Mouse (Mus musculus) frontal cortex, adult 2 months (tissue): Measurements from ENCODE around the gene Rnf123. TPM values are rescaled to one million over a fixed set of nuclear protein-coding genes. Genes with fewer than 3 reads are reported as not detected.
A peak's percentile ranks its signal among the peaks of the same experiment; 100 is the strongest.

Experiments
- DNase-seq, 2 experiments: peaks; one replicate each; pipeline ENCODE4 v3.0.0; 2022; ENCODE audit warnings: low spot score in 1 of 2; ENCODE audit errors: extremely low spot score in 1 of 2
- polyA plus RNA-seq: library from polyadenylated mRNA; depleted of rRNA; stranded (reverse); fragments of >200 nt; gene quantifications from 2 replicates; pipeline ENCODE4 v1.2.3, GENCODE M21; 2012; rRNA removed

The Rnf123 gene
- 87.8 and 92.0 TPM in 2 replicates for polyA plus RNA-seq

DNA sequence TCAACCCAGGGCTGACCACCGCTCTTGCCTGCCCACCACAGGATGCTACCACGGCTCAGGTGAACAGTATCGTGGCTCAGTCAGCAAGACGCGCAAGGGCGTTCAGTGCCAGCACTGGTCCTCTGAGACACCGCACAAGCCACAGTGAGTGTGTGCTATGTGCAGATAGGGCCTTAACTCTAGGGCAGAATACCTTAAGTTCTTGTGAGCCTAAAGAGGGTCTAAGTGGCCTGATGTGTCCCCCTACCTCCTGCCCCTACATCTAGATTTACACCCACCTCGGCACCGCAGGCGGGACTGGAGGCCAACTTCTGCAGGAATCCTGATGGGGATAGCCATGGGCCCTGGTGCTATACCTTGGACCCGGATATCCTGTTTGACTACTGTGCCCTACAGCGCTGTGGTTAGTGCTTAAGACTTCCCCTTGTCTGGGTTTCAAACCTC is at the start of gene Rnf123:
Rnf123 (minus strand) TSS at position 359 of the 444 bp plus-strand sequence.
- DNase-seq: no peak

DNA sequence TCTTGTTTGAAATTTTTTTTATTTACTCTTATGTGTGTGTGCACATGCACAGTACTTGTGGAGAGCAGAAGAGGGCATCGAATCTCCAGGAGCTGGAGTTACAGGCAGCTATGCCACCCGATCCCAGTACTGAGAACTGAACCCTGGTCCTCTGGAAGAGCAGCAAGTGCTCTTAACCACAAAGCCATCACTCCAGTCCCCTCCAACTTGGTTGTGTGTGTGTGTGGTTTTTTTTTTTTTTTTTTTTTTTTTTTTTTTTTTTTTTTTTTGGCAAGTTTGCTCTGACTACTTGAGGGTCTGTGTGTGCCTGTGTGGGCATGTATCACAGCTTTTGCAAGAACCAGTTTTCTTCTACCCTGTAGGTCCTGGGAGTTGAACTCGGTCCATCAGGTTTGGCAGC is 49.2 kb upstream of the Rnf123 start:
- no peak for DNase-seq

DNA sequence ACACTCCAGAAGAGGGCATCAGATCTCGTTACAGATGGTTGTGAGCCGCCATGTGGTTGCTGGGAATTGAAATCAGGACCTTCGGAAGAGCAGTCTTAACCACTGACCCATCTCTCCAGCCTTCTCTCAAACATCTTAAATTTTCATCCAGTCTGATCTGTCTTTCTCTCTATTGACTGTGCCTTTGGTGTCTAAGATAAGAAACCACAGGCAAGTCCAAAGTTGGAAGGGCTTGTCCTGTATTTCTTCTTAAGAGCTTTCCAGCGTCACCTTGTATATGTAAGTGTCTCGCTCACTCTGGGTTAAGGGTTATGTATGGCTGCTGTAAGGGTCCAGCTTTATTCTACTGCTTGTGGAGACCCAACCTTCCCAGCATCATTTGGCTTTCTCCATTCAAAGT is 48.4 kb upstream of the Rnf123 start:
- DNase-seq: no peak

DNA sequence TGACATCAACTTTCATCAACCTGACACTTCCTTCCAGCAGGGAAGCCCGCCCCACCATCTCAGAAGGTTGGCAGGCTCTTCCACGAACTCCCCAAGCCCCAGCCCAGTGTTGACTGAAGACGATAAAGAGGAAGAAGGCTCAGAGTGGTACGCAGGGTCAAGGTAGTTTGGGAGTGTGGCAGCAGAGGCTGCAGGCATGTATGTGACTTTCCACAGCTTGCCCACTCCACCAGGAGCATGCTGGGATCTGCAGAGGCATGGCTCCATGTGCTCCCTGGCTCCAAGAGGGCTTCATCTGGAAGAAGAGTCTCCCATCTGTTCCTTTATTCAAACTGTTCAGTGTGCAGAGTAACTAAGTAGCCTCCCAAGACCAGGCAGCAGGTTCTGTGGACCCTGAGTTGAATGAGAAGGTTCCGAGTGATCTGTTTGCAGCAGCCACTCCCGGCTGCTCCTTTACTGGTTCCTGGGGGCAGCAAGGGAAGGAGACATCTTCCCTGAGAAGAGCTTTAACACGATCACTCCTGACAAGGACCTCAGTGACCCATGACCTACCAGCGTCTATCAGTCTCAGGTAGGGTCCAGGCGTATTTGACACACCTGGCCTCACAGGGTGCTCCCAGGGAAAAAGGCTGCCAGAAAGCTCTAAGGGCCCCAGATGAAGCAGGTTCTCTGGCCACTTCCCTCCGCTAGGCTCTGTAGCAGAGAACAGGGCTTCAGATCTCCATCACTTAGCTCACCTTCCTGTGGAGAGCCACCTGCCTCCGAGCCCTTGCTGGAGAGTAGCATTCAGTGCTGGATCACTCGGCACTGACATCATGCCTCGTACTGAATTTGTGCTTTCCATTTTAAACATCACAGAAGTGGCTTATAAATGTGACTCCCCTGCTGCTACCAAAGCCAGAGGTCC is 46.1 kb upstream of the Rnf123 start:
- DNase-seq: peak in 1 of 2 experiments; percentile 35

DNA sequence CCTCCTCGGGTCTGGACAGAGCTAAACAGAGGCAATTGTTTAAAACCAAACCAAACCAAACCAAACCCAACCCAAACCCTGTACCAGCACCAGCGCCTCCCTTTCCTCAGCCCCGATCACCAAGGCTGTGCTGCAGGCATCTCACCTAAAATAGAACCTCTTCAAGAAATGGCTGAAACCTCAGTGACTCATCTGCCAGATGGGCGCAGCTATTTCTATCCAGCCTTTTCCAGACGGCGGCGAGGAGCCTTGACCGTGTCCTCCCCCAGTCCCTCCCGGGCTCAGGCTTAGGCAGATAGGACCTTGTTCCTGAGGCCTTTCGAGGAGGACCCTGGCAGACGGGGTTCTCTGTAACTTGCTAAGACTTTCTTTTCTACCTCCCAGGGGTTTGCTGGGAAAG is 45.1 kb upstream of the Rnf123 start:
- peak; percentile 77 to 86 for DNase-seq

DNA sequence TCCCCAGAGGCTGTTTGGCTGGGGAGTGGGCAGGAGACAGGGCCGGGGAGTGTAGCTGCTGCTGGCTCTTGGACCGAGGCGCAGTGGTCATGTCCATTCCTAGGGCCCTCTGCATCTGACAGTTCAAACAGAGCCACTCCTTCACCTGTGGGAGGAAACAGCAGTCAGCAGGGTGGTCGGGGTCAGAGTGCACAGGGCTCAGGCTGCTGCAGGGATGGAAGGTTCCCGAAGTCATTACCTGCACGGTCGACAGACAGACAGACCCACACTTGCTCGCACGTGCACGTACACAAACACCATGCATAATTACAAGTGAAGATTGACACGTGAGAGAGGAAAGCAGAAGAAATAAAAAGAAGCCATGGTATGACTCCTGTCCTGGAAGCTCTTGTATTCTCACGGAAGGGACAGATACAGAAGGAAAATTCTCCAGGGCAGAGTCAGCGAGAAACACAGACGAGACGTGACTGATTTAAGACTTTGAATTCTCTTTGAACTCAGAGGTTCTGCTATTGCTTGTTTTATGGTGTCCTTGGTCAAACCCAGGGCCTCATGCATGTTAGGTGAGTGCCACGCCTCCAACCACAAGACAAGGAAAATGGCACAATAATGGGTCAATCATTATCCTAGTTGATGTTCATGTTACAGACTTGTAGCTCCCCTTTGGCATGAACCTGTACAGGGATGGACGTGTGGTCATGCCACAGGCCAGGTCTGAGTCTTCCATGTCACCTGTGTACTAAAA is 43.5 kb upstream of the Rnf123 start:
- DNase-seq: no peak

DNA sequence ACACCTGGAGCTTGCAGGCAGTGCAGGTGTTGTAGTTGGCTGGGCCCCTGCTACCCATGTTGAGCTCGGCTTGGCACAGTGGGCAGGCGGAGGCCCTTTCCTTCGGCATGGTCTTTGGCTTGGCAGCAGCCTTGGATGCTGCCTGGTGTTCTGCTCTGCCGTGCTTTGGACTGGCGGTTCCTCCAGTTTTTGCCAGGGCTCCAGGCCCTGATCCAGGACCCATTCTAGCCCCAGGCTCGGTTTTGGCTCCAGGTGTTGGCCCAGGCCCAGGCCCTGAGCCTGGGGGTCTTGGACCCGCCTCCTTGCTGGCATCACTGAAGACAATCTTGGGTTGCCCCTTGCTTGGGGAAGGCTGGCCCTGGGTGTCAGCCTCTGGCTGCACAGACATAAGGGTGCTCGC is 42.6 kb upstream of the Rnf123 start:
- DNase-seq: no peak

DNA sequence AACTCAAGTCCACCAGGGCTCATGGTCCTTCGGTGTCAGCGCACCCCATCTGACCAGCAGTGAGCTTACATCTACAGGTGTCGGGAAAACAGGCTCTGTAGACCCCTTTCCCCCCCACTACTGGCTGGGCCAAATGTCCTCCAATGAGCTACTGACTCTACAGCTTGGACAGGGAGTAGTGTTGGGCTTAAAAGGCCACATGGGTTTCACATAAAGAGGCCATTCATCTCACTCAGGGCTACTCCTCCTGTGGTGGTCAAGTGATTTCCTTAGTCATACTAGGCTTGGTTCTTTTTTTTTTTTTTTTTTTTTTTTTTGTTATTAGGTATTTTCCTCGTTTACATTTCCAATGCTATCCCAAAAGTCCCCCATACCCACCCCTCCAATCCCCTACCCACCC is 40.8 kb upstream of the Rnf123 start:
- no peak for DNase-seq

DNA sequence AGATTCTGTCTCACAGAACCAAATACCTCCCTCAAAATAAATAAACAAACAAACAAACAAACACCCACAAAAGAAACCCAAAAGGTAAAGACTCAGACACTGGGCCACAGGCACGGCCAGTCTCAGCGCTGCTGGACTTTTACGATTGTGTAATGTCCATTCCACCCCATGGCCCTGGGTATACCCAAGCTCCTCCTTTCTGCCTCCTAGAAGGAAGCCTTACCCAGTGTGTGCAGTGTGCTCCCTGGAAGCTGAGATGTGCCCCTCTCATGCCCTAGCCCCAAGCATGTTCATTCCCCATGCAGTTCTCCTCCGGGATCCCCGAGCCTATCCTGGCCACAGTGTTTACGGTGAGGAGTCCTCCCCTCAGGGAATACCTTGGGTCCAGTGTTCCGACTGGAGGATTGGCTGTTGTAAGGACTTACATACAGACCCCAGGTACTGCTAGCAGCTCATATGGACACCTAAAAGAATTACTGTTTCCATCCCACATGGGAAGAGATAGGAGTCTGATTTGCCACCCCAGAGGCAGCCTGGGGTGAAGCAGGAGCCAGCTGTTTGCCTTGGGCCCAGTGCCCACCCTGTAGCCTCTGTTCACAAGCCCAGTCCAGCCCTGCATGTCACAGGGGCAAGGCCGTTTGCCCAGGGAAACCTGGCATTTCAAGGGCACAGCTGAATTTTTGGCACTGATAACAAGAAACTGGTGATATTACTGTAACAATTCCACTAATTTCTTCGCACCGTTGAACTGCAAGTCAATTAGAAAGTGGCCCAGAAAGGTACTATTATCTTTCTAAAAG is 38.2 kb upstream of the Rnf123 start:
- no peak for DNase-seq

DNA sequence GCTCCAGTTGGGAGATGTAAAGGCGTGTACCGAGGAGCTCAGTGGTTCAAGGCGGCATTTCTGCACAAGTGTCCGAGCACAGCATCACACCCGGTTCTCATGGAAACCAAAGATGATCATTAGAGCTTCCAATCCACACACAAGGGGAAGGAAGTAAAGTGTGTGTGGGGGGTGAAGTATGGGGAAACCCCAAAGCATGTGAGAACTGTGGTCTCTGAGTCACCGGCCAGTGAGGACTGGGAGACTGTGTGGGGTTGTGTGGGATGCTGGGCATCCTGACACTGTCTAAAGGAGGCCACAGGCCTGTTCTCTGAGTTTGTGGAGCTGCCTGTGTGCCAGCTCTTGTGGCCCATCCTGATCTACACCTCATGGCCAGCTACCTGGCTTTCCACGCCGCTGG is 37.5 kb upstream of the Rnf123 start:
- DNase-seq: no peak

DNA sequence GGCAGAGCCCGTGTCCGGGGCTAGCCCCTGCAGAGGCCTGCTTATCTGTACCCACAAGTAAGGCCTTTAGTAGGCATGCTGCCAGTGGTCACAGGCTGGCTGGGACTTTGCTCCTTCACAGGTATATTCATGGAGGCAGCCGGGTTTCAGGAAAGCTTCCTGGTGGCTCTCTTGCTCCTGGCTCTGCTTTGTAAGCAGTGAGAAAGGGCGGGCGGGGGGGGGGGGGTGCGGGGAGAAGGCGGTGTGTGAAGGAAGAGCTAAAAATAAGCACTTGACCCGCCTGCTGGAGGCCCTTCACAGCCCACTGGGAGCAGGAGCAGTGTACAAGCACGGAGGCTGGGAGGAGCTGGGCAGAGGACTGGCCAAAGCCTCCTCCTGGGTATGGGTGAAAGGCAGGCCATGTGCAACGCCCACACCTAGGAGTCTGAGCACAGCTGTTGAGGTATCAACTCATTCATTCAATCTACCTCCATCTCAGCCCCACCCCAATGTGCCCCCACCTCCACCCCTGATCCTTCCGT is 36.8 kb upstream of the Rnf123 start:
- peak in 1 of 2 experiments; percentile 49 for DNase-seq

DNA sequence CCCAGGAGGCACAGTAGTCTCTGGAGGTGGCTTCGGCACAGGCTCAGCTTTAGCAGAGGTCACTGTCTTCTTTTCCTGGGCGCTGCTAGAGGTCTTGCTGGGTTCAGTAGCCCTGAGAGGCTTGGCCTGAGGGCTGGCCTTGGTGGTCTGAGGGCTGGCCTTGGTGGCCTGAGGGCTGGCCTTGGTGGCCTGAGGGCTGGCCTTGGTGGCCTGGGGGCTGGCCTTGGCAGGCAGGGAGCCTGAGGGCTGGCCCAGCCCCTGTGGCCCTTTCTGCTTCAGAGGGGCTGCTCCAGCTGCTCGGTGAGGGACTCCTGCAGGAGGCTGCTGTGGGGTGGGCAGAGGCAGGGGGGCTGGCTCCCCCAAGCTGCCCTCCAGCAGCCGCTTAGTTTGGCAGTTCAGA is 34.0 kb upstream of the Rnf123 start:
- no peak for DNase-seq

DNA sequence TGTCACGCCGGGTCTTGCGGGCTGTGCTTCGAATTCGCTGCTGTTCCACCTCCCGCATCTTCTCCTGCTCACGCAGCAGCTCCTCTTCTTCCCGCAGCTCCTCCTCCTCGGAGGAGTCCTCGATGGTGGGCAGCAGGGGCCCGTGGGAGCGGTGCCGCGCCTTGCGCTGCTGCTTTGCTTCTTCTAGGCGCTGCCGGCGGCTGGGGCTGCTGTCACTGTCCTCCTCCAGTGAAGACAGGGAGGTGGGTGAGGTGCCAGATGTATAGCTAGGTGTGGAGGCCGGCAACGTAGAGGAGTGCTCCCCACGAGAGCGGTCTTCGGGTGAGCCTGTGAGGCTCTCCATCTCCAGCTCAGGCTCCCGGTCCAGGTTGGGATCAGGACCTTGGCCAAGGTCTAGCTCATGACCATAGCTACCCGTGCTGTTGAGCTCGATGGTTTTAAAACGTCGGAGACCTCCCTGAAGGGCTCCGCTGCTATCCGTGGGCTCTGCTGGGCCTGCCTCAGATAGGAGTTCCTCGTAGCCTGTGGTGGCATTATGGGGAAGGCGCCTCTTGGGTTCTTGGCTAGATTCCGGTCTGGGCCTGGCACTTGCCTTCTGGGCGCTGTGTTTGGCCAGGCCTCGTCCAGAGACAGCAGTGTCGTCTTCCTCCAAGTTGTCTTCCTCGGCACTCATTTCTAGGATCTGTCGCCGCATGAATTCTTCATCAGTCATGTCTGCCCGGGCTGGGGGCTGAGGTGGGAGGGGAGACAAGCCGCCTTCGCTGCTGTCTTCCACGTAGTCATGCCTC is 32.3 kb upstream of the Rnf123 start:
- peak in 1 of 2 experiments; percentile 72 for DNase-seq

DNA sequence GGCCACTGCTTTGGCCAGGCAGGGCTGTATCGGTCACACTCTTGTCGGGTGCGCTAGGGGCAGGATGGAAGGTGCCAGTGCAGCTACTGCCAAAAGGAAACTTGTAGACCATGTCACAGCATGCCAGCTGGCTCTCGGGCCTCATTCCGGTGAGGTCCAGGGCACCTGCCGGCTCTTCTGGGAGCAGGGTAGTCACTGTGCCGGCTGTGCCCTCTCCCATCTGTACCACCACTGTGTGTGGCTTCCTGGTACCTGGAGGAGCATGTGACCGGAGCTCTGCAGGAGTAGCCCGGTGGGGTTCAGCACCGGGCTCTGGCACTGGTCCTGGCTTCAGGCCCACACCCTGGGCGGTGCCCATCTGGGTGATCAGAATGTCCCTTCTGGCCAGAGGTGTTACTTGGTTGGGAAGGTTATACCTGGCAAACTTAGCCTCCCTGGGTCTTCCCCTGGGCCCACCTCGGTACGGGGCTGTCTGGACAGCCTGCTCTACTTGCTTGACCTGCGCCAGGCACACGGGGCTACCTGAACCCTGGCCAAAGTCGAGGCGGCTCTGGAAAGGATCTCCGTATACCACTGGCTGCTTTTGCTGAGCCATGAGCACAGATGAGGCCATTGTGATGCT is 29.7 kb upstream of the Rnf123 start:
- DNase-seq: no peak

DNA sequence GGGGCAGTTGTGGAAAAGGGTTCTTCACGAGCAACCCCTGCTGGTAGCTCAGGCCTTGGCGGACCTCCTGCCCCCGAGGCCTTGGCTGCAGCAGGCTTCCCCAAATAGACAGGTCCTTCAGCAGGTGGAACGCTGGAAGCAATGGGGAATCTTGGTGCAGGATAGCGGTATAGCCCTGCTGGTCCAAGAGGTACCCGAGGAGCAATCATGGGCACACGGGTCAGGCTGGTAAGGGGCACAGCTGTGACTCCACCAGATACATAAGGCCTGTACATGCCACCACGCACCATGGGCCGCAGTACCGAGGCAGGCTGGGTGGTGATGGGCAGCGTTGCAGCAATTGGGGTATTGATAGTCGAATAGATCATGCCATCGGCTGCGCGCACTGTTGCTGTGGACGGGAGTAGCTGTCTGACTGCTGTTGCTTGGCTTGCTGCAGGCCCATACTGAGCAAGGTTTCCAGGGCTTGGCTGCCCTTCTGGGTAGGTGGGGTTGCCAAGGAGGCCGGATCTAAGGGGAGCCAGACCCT is 28.5 kb upstream of the Rnf123 start:
- no peak for DNase-seq

DNA sequence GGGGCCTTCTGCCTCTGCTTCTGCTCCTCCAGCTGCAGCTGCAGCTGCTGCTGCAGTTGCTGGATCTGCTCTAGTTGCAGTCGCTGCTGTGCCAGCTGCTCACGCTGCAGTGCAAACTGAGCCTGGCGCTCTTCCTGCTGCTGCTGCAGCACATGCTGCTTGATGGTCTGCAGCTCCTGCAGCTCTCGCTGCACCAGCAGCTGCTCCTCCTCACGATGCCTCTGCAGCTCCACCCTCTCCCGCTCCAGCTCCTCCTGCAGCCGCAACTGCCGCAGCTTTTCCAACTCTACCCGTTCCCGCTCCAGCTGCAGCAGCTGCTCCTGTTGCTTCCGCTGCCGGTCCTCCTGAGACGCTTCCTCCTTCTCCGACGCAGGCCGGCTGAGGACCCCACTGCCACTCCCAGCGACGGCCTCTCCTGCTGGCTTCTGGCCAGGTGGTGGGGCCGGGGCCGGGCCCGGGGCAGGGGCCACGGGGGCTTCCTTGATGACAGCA is 28.0 kb upstream of the Rnf123 start:
- DNase-seq: no peak

DNA sequence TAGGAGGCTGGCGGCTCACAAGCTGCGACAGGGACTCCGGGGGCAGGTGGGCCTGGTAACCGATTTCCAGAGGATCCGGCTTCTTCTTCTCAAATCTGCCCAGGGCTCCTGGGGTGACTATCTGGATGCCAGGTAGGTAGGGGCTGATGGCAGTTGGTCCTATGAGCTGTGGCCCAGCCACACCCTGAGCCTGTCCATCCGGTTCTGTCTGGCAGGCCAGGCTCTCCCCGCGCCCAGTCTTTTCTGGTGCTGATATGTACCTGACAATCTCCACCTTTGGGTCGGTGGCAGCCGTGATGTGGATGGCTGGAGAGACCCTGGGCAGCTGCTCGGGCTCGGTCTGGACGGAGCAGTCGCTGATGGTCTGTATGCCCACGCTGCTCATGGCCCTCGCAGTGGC is 27.0 kb upstream of the Rnf123 start:
- DNase-seq: no peak

DNA sequence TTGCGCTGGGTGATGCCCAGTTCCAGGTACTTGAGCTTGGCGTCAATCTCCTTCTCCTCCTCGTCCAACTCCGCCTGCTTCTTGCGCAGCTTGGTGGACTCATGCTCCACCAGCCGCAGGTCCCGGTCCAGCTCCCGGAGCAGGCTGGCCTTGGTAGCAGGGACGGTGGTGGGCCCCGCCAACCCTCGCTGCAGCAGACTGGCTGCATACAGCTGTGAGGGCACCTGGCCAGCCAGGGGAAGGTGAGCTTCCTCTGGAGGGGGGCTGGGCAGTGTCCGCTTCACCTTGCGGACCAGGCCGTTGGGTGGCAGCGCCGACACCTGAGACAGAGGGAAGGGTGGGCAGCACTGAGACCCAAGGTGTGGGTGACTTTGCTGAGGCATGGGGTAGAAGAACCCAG is 24.7 kb upstream of the Rnf123 start:
- no peak for DNase-seq

DNA sequence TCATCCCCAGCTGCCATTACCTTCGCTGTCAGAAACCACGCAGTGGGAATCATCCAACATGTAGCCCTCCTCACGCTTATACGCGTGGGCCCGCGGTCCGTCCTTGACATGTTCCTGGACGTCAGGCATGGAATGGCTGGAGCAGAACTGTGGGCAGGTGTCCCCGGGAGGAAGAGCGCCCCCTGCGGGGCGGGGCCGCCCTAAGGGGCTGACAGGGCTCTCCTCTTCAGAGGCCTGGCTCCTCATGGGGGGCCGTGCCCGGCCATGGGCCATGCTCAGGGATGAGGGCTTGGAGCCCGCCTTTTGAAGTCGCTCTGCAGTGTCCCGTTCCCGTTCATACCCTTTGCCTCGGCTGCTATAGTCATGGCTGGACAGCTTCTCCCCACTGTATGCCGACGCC is 22.9 kb upstream of the Rnf123 start:
- DNase-seq: no peak
